Mouse (Mus musculus): ENCODE data around the gene Armh3. TPM values are rescaled to one million over a fixed set of nuclear protein-coding genes. Genes with fewer than 3 reads are reported as not detected.
A peak's percentile ranks its signal among the peaks of the same experiment; 100 is the strongest.

Armh3 gene
- total RNA-seq, 1 experiment, result 8.0 TPM

DNA sequence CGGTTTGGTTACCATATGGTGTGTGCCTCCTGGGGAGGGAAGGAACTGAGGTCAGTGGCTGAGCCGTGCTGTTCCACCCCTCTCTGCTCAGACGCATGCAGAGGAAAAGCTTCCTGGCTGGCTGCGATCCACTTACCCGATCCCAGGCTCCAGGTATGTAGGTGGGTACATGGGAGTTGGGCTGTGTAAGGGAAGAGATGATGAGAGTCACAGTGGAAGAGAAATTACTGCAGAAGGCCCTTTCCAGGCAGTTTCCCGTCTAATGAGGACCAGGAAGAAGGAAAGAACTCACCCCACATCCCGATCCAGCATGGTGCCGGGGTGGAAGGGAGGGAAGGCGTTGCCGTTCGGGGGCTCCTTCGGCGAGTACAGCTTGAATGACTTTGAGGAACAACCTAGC, 37.7 kb upstream of the Armh3 start:
- H3K9me3 ChIP-seq (ENCODE audit: control insufficient read depth, insufficient read depth, low read depth, low read length), result no peaks in the 10 kb centered on the region
- peak overlapping the region; percentile 35; the same call in 1 of the 2 replicates for H3K27ac ChIP-seq (ENCODE audit: insufficient read depth, low read depth, low read length, poor library complexity, severe bottlenecking)
- peak overlapping the region; percentile 23; the same call in 1 of the 2 replicates for H3K9ac ChIP-seq (ENCODE audit: insufficient read depth, low read depth, low read length, poor library complexity, severe bottlenecking)
- peaks cover 3 to 16% of the 10 kb centered on the region in 2 experiments for H3K4me1 ChIP-seq (ENCODE audit: control insufficient read depth in 2 of 2, insufficient read depth in 2 of 2, low read length in 2 of 2, poor library complexity in 1 of 2)
- in situ Hi-C loops (cut with MboI; ENCODE audit: low sequenced_read_pairs in 2 of 2, unreplicated experiment in 2 of 2), result no loop called here
- DNase-seq (ENCODE audit: low read depth, low spot score), result no peak
- TF ChIP-seq ZC3H11A (IDR thresholded peaks at IDR 0.05; ENCODE audit: borderline replicate concordance, low read depth, low read length) (no peak), MAFK (IDR thresholded peaks at IDR 0.05; ENCODE audit: insufficient read depth, low read depth, low read length) (no peak), ZNF384 (IDR thresholded peaks at IDR 0.05; ENCODE audit: low read depth, low read length) (no peak), HCFC1 (IDR thresholded peaks at IDR 0.05; ENCODE audit: borderline replicate concordance, insufficient read depth, low read length) (no peak), CHD2 (IDR thresholded peaks at IDR 0.05; ENCODE audit: low read depth, low read length) (no peak)
- H3K36me3 ChIP-seq (ENCODE audit: control insufficient read depth, insufficient read depth, low read length, poor library complexity, severe bottlenecking), result peaks cover 52% of the 10 kb centered on the region
- H3K4me3 ChIP-seq (ENCODE audit: insufficient read depth in 1 of 2, low read depth in 1 of 2, low read length in 2 of 2, poor library complexity in 1 of 2, severe bottlenecking in 1 of 2), result no peak overlapping the region

DNA sequence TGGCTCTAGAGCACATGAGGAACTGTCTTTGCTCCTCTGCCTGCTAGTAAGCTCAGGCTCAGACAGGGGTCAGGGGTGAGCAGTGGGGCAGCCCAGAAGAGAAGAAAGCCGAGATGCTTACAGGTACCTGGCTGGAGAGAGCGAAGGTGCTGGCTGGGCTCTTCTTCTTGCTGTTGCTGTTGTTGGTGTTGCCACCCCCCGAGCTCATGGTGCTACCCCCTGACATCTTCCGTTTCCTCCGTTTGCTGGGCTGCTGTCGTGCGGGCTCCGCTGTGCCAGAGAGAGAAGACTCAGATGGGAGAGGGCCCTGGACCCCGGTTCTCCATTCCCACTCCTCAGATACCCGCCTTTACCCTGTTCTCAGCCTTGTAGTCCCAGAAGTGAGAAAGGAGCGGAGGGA, 35.6 kb upstream of the Armh3 start:
- Histone ChIP-seq H3K4me1 (ENCODE audit: control insufficient read depth in 2 of 2, insufficient read depth in 2 of 2, low read length in 2 of 2, poor library complexity in 1 of 2) (peaks cover 3 to 18% of the 10 kb centered on the region in 2 experiments; a peak in 3 of 4 replicates), H3K9me3 (ENCODE audit: control insufficient read depth, insufficient read depth, low read depth, low read length) (no peaks in the 10 kb centered on the region), H3K36me3 (ENCODE audit: control insufficient read depth, insufficient read depth, low read length, poor library complexity, severe bottlenecking) (peaks cover 59% of the 10 kb centered on the region), H3K27ac (ENCODE audit: insufficient read depth, low read depth, low read length, poor library complexity, severe bottlenecking) (no peak overlapping the region), H3K4me3 (ENCODE audit: insufficient read depth in 1 of 2, low read depth in 1 of 2, low read length in 2 of 2, poor library complexity in 1 of 2, severe bottlenecking in 1 of 2) (no peak overlapping the region), H3K9ac (ENCODE audit: insufficient read depth, low read depth, low read length, poor library complexity, severe bottlenecking) (no peak overlapping the region)
- no peak for DNase-seq (ENCODE audit: low read depth, low spot score)
- in situ Hi-C loops (cut with MboI; ENCODE audit: low sequenced_read_pairs in 2 of 2, unreplicated experiment in 2 of 2), result no loop called here
- no peak for TF ChIP-seq MAFK (IDR thresholded peaks at IDR 0.05; ENCODE audit: insufficient read depth, low read depth, low read length)
- TF ChIP-seq ZC3H11A (IDR thresholded peaks at IDR 0.05; ENCODE audit: borderline replicate concordance, low read depth, low read length), result no peak
- no peak for TF ChIP-seq ZNF384 (IDR thresholded peaks at IDR 0.05; ENCODE audit: low read depth, low read length)
- TF ChIP-seq CHD2 (IDR thresholded peaks at IDR 0.05; ENCODE audit: low read depth, low read length), result no peak
- no peak for TF ChIP-seq HCFC1 (IDR thresholded peaks at IDR 0.05; ENCODE audit: borderline replicate concordance, insufficient read depth, low read length)

DNA sequence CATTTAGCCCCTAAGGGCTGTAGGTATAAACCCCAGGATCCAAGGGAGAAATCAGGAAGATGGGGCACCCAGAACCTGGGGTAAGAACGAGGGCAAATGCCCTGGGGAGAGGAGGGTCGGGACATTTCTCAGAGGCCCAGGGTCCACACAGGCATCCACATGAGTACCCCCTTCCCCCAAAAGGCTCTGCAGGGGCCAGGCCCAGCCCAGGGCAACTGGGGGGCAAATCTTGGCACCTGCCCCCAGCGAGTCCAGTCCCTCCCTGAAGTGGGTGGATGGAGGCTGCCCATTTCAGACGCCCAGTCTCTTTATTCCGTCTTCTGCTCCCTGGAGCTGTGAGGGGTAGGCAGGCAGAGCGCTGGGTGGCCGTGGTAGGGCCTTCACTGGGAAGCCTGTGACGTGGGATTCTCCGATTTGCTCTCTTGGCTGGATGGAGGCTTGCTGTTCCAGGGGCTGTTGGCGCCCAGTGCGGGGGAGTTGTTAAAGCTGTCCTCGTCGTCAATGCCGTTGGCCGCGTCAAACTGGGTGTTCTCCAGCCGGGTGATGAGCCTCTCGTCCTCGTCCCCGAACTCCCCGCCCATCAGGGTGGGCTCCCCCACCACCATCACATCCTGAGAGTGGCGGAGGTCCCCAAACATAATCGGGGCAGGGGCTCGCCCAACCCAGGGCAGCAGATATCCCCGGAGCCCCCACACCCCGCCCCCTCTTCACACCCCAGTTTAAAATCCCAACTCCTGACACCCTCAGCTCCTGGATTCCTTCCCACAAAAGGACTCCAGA, 34.6 kb upstream of the Armh3 start:
- no peak for TF ChIP-seq MAFK (IDR thresholded peaks at IDR 0.05; ENCODE audit: insufficient read depth, low read depth, low read length)
- TF ChIP-seq CHD2 (IDR thresholded peaks at IDR 0.05; ENCODE audit: low read depth, low read length), result no peak
- TF ChIP-seq HCFC1 (IDR thresholded peaks at IDR 0.05; ENCODE audit: borderline replicate concordance, insufficient read depth, low read length), result no peak
- no peak for TF ChIP-seq ZC3H11A (IDR thresholded peaks at IDR 0.05; ENCODE audit: borderline replicate concordance, low read depth, low read length)
- TF ChIP-seq ZNF384 (IDR thresholded peaks at IDR 0.05; ENCODE audit: low read depth, low read length), result no peak
- Histone ChIP-seq H3K36me3 (ENCODE audit: control insufficient read depth, insufficient read depth, low read length, poor library complexity, severe bottlenecking) (peaks cover 58% of the 10 kb centered on the region), H3K9me3 (ENCODE audit: control insufficient read depth, insufficient read depth, low read depth, low read length) (no peaks in the 10 kb centered on the region), H3K4me1 (ENCODE audit: control insufficient read depth in 2 of 2, insufficient read depth in 2 of 2, low read length in 2 of 2, poor library complexity in 1 of 2) (peaks cover 0 to 15% of the 10 kb centered on the region in 2 experiments; a peak in 3 of 4 replicates), H3K9ac (ENCODE audit: insufficient read depth, low read depth, low read length, poor library complexity, severe bottlenecking) (no peak overlapping the region), H3K4me3 (ENCODE audit: insufficient read depth in 1 of 2, low read depth in 1 of 2, low read length in 2 of 2, poor library complexity in 1 of 2, severe bottlenecking in 1 of 2) (no peak overlapping the region), H3K27ac (ENCODE audit: insufficient read depth, low read depth, low read length, poor library complexity, severe bottlenecking) (no peak overlapping the region)
- in situ Hi-C loops (cut with MboI; ENCODE audit: low sequenced_read_pairs in 2 of 2, unreplicated experiment in 2 of 2), result no loop called here
- DNase-seq (ENCODE audit: low read depth, low spot score), result no peak

DNA sequence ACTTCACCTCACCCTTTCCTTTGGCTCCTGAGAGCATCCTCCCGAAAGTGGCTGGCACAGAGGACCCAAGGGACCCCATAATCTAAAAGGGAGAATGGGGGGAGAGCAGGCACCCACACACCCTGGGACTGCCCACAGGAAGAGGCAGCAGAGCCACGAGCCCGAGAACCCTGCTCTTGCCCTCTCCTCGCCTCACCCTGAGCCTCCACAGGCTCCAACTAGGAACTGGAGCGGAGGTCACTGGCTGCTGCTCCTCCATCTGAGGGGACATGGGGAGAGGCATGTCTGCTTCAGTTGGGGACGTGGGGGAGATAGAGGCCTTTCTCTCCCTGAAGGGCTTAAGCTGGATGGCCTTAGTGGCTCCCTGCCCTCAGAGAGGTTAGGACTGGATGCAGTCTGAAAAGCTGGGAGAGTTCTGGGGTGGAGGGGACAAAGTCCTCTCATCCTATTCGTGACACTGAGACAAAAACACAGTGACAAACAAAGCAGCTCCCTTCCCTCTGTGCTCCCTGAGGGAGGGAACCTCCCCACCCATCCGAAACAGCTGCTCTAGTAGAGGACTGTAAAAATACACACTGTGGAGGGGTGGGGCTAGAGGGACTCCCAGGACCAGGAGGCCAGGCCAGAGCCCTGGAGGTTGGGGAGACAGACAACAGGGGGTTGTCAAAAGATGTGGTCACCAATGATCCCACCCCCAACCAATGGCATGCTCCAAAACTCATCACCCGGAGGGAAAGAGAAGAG, 33.6 kb upstream of the Armh3 start:
- peaks cover 57% of the 10 kb centered on the region for H3K36me3 ChIP-seq (ENCODE audit: control insufficient read depth, insufficient read depth, low read length, poor library complexity, severe bottlenecking)
- 0 out of 2 replicates have a peak overlapping the region, but pooled peaks have one; percentile 11 for H3K27ac ChIP-seq (ENCODE audit: insufficient read depth, low read depth, low read length, poor library complexity, severe bottlenecking)

More for the DNA sequence above, 33.6 kb upstream of the Armh3 start:
- DNase-seq (ENCODE audit: low read depth, low spot score), result no peak
- Histone ChIP-seq H3K9ac (ENCODE audit: insufficient read depth, low read depth, low read length, poor library complexity, severe bottlenecking) (no peak overlapping the region), H3K4me1 (ENCODE audit: control insufficient read depth in 2 of 2, insufficient read depth in 2 of 2, low read length in 2 of 2, poor library complexity in 1 of 2) (peaks cover under 1 to 17% of the 10 kb centered on the region in 2 experiments; a peak in 2 of 4 replicates), H3K9me3 (ENCODE audit: control insufficient read depth, insufficient read depth, low read depth, low read length) (no peaks in the 10 kb centered on the region), H3K4me3 (ENCODE audit: insufficient read depth in 1 of 2, low read depth in 1 of 2, low read length in 2 of 2, poor library complexity in 1 of 2, severe bottlenecking in 1 of 2) (no peak overlapping the region)
- TF ChIP-seq ZNF384 (IDR thresholded peaks at IDR 0.05; ENCODE audit: low read depth, low read length), result no peak
- no peak for TF ChIP-seq CHD2 (IDR thresholded peaks at IDR 0.05; ENCODE audit: low read depth, low read length)
- TF ChIP-seq ZC3H11A (IDR thresholded peaks at IDR 0.05; ENCODE audit: borderline replicate concordance, low read depth, low read length), result no peak
- TF ChIP-seq HCFC1 (IDR thresholded peaks at IDR 0.05; ENCODE audit: borderline replicate concordance, insufficient read depth, low read length), result no peak
- TF ChIP-seq MAFK (IDR thresholded peaks at IDR 0.05; ENCODE audit: insufficient read depth, low read depth, low read length), result no peak
- in situ Hi-C loops (cut with MboI; ENCODE audit: low sequenced_read_pairs in 2 of 2, unreplicated experiment in 2 of 2), result no loop called here
